Mouse (Mus musculus) ES-Bruce4 (cell line): ENCODE results near the gene Lmtk2.

Experiments used
- CTCF ChIP-seq: IDR thresholded peaks from one replicate; pipeline ENCODE4 v1.8.1; 2011; ENCODE audit warnings: low read depth, low read length
- EP300 ChIP-seq: IDR thresholded peaks from 2 replicates; pipeline ENCODE4 v1.6.1; 2011; ENCODE audit warnings: low read depth, low read length; ENCODE audit not compliant: insufficient read depth
- POLR2A ChIP-seq: IDR thresholded peaks from one replicate; pipeline ENCODE4 v1.8.1; 2011; ENCODE audit warnings: low read length; ENCODE audit not compliant: insufficient read depth

- TF ChIP-seq POLR2A (no peak), CTCF (no peak), EP300 (no peak)
Measured at GRCm38 (mm10) chr5:144162080-144162812, 62.0 kb downstream of the Lmtk2 start.
